Mouse (Mus musculus) kidney, postnatal 4 days (tissue): ENCODE measurements at regions not wholly inside any gene's neighbourhood (a gene's known extent, or its start where the extent isn't known, plus 50 kb on each side); places are given as distances from the start of the nearest gene placed in this dataset.

Source experiments
- DNase-seq, 2 experiments: peaks; one replicate each; pipeline ENCODE4 v3.0.0; 2021; ENCODE audit warnings: mixed read lengths in 2 of 2

- DNase-seq, result no peak
Observed at GRCm38 (mm10) chr1:169313241-169313640, 218.0 kb downstream of the Nuf2 start.

DNA sequence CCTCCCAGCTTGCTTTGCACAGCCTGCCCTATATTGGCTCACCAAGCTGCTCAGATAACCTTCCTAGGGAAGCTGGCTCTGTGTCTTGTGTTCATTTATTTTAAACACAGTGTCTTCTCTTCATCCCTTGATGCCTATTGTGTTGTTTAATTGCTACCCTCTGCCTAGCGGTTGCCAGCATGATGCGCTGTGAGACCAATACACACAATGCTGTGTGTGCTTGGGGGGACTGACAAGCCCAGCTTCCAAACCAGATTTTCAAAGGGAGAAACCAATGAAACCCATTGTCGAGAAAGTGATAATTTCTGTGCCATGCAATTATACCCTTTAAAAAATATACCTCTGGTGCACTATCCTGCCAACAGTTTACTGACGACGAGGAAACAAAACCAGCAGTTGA, 247.8 kb downstream of the Nuf2 start:
- DNase-seq, result no peak

DNA sequence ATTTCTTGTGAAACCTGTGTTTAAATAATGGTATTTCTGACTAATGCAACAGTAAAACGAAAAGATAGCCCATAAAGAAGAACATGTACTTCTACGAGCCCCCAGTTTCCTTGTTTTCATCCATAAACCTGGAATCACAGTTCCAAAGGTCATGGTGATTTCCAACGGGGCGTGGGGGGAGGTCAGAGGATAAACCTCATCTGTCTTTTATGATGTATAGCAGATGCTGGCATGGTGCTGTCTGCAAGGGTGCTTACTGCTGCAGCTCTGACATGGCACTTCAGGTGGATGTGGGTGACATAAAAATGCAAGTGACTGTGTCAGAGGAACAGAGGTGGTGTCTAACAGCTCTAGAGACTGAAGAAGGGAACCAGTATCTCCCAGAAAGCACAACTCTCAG, 260.5 kb downstream of the Nuf2 start:
- no peak for DNase-seq

DNA sequence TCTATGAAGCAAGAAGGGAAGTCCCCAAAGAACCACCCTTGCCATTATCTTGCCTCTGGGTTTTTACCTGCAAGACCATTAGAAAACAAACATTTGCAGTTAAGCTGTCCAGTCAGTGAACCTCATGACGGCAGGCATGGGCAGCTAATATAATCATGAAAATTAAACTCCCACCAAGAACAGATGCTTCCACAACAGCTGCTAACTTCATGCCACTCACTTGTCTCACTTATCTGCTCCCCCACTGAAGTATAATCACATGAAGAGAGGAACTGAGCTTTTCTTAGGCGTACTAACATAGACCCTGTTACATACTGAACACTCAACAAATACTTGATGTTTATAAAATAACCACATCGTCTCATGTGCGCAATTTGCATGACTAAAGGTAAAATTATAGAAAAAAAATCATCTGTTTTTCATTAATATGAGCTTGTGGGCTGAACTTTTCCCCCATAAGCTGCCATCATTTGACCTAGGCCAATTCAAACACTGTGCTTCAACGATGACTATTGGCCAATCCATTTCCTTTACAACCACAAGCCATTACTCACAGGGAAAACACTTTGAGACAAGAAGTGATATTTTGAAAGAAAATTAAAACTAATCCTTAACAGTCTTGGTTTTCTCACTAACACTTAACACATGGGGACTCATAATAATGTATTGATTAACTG, 267.1 kb downstream of the Nuf2 start:
- DNase-seq, result no peak

GRCm38 (mm10) chr1:169254250-169254937, 276.9 kb downstream of the Nuf2 start:
- DNase-seq, result peak; percentile 12 to 28

GRCm38 (mm10) chr1:169252189-169252588, 279.1 kb downstream of the Nuf2 start:
- DNase-seq, result no peak

GRCm38 (mm10) chr1:169249021-169249420, 282.2 kb downstream of the Nuf2 start:
- no peak for DNase-seq

- no peak for DNase-seq
Observed at GRCm38 (mm10) chr1:169240377-169240776, 290.9 kb downstream of the Nuf2 start.

DNA sequence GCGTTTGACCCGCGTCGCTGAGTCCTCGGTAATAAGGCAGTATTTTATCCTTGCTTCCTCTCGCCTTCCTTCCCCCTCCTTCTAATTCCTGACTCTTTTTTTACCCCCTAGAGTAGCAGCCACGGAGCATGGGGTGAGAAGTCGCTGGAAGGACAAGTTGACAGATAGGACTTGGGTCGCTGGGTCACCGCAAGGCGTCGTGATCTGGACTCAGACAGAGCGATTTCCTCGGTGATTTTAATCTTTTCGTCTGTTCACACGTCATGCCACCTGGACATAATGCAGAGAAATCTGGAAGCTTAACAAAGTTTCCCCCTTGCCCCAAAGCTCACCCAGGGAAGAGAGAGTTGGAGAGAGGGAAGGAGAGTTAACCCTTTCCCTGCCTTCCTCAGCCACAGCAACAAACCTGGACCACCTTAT, 292.6 kb downstream of the Nuf2 start:
- DNase-seq, result peak; percentile 71 to 80

GRCm38 (mm10) chr1:169235276-169235681, 296.0 kb downstream of the Nuf2 start:
- DNase-seq, result peak in 1 of 2 experiments; percentile 18

DNA sequence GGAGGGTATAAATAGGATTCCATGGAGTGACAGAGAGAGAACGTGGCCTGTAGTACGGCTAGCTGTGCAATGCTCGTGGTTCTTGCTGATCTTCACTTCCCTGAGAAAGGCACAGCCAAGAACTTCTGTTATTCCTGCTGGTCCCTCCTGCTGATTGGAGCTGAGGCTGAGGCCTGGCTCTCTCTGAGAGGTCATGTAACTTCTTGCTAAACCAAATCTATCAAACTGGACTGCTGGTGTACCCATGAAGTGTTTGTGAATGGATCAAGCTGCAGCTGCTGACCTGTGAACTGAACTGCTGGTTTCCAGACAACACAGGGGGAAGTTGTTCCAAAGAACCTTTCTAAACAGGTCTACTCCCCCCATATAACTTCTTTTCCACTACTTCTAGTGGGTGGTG, 297.9 kb downstream of the Nuf2 start:
- no peak for DNase-seq

GRCm38 (mm10) chr1:169230097-169230496, 301.2 kb downstream of the Nuf2 start:
- no peak for DNase-seq

- DNase-seq, result no peak
Observed at GRCm38 (mm10) chr1:169224431-169224830, 306.8 kb downstream of the Nuf2 start.

- DNase-seq, result no peak
Observed at GRCm38 (mm10) chr1:169187658-169188057, 343.6 kb downstream of the Nuf2 start.

DNA sequence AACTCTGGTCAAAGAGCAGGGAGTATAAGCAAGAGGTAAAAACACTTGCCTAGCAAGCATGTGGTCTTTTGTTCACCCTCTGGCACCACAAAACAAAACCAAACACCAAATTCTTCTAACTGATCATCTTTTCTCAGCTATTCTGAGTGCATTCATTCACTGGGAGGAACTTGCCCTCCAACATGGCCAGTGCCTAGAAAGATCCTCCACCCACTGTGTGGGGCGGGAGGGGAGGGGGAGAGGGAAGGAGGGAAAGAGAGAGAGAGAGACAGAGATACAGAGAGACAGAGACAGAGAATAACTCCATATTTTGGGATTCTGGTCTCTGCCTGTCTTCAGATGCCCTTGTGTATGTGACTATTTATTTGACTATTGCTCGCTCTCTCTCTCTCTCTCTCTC, 360.9 kb downstream of the Nuf2 start:
- no peak for DNase-seq

GRCm38 (mm10) chr1:169168033-169168432, 363.2 kb downstream of the Nuf2 start:
- no peak for DNase-seq

- no peak for DNase-seq
Observed at GRCm38 (mm10) chr1:169166041-169166850, 365.0 kb downstream of the Nuf2 start.

DNA sequence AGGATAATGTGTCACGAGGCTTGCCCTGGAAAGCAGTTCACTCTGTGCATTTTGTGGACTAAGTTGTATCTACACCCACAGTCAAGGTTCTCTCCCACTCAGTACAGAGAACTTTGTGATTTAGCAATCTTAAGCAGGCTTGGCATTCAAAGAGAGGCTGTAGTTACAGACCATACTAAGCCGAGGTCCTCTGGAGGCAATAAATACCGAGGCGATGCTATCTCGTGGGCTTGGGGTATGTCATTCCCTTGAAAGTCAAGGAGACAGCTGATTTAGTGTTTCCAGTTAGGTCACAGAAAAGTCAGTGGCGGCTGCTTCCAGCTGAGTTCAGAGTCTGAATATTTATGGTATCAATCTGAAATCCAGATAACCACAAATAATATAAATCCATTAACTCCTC, 370.4 kb downstream of the Nuf2 start:
- peak; percentile 57 to 72 for DNase-seq

DNA sequence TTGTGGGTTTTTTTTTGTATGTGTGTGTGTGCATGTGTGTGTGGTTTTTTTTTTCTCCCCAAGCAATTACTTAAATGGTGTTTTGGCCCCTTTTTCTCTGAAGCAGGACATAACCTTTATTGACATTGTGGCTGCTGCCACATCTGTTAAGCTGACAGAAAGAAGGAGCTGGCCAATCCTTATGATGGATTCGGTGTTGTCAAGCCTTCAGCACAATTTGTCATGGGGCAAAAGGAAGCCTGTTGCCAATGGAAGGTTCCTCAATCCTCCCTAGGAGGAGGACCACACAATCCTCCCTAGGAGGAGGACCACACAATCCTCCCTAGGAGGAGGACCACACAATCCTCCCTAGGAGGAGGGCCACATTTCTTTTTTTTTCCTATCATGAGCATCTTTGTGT, 371.0 kb downstream of the Nuf2 start:
- peak; percentile 9 to 29 for DNase-seq

DNA sequence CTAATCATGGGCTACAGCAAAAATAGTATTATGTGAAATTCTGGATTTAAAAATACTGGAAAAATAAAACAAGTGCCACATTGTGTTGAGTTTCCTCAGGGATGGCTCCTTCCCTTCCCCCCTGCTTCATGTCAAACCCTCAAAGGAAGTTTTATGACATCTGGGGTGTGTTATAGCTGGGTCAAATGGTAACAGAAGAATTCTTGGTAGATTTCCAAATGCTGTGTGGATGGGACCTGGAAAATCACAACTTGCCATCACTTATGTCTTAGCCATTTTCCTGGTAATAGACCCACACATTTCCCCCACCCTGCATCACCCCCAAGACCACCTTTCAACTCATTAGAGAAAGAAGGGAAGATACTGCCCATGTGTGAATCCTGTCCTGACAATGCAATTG, 371.5 kb downstream of the Nuf2 start:
- peak in 1 of 2 experiments; percentile 22 for DNase-seq

DNA sequence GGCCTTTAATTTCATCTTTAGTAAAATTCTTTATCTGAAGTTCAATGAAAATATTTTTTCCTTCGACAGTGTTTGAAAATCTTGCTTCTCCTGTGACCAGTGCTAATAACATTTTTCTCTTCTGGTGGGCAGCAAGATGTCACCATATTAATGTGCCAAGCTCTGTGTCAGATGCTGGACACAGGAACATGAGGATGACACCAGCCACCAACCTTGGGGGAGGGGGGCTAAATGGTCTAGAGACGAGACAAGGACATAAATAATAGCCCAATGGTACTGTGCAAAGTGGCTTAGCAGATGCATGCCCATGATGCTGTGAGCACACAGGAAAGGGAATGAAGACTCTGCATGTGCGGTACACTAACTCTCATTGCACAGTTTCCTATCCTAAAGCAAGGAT, 373.8 kb downstream of the Nuf2 start:
- no peak for DNase-seq

GRCm38 (mm10) chr1:169156875-169157274, 374.4 kb downstream of the Nuf2 start:
- DNase-seq, result no peak
